ENCODE assay signal across 28 mouse cellular contexts in the genomic region with DNA sequence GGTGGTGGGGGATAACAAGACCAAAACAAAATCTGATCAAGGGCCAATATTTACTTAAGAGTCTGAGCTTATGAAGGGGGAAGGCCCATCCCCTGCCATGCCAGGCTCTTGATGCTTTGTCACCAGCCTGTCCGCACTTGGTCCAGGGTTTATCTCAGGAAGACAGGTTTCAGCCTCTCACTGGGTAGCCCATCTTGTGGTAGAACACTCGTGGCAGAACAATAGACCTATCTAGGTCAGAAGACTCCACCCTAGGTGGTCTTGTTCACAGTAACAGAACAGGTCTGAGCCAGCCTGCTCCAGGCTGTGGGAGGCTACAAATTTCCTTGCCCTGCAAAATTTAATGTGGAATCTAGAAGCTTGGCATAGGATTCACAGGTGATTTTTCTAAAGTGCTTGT. TPM values are rescaled to one million over a fixed set of nuclear protein-coding genes. Genes with fewer than 3 reads are reported as not detected.
DNase-seq lines count a peak whose midpoint lies in the region; ATAC-seq lines count a peak whose summit lies in the region.
"Had no signal": no experiment of that assay in that cellular context is flagged by ENCODE, and none has a peak within 500 bp of the region (broad histone marks: within the 10 kb centered on the region; RNA-seq: fewer than 3 reads in every experiment).

No protein-coding gene starts in this region.

- H3K27me3 ChIP-seq in liver, embryonic 11.5 days (replicated peaks; ENCODE audit: control insufficient read depth, insufficient read depth, low read length), result no peaks in the 10 kb centered on the region
- no peaks in the 10 kb centered on the region for H3K27me3 ChIP-seq in liver, embryonic 13.5 days
- H3K27me3 ChIP-seq: embryonic facial prominence, embryonic 12.5 days; heart, embryonic 12.5 days; hindbrain, embryonic 13.5 days; limb, embryonic 15.5 days; neural tube, embryonic 12.5 days had no signal

- no peak overlapping the region for H3K4me2 ChIP-seq in liver, embryonic 11.5 days
- H3K4me2 ChIP-seq in liver, embryonic 13.5 days, result no peak overlapping the region
- H3K4me2 ChIP-seq: embryonic facial prominence, embryonic 12.5 days; heart, embryonic 12.5 days; hindbrain, embryonic 13.5 days; limb, embryonic 15.5 days; midbrain, embryonic 11.5 days; neural tube, embryonic 12.5 days had no signal

- H3K4me1 ChIP-seq in liver, embryonic 11.5 days (replicated peaks; ENCODE audit: control insufficient read depth, insufficient read depth, low read length), result peaks cover 17% of the 10 kb centered on the region
- peaks cover 41% of the 10 kb centered on the region for H3K4me1 ChIP-seq in liver, embryonic 13.5 days (replicated peaks)

- no peak overlapping the region for H3K27ac ChIP-seq in liver, embryonic 11.5 days (ENCODE audit: low read depth, low read length)
- no peak overlapping the region for H3K27ac ChIP-seq in liver, embryonic 13.5 days
- H3K27ac ChIP-seq: embryonic facial prominence, embryonic 12.5 days; heart, adult 2 months; hindbrain, embryonic 13.5 days; limb, embryonic 10.5 days; limb, embryonic 15.5 days; neural tube, embryonic 12.5 days had no signal

- no peaks in the 10 kb centered on the region for H3K9me3 ChIP-seq in liver, embryonic 11.5 days (ENCODE audit: control insufficient read depth, low read length)
- H3K9me3 ChIP-seq in liver, embryonic 13.5 days (replicated peaks), result no peaks in the 10 kb centered on the region
- H3K9me3 ChIP-seq: embryonic facial prominence, embryonic 12.5 days; heart, embryonic 12.5 days; hindbrain, embryonic 13.5 days; limb, embryonic 10.5 days; limb, embryonic 15.5 days; neural tube, embryonic 12.5 days had no signal

- no peak overlapping the region for H3K9ac ChIP-seq in liver, embryonic 11.5 days (ENCODE audit: low read depth, low read length)
- peak overlapping the region; percentile 19; the same call in 1 of the 2 replicates for H3K9ac ChIP-seq in liver, embryonic 13.5 days
- H3K9ac ChIP-seq: embryonic facial prominence, embryonic 12.5 days; heart, embryonic 12.5 days; hindbrain, embryonic 13.5 days; limb, embryonic 15.5 days; neural tube, embryonic 12.5 days had no signal

- DNase-seq in cerebellum, adult 18-20 months, result peak; percentile 15 to 16
- no peak for DNase-seq in cerebellum, postnatal 10 days
- DNase-seq in liver, embryonic 11.5 days (ENCODE audit: low spot score), result no peak
- DNase-seq in liver (no peak), ES-CJ7 (ENCODE audit: low read depth, low spot score) (peak; percentile 84)
- no peak for DNase-seq in liver, embryonic 13.5 days
- DNase-seq in left cerebral cortex, adult 18-20 months (ENCODE audit: low spot score in 2 of 2), result no peak
- no peak for DNase-seq in lung, postnatal 36 days
- DNase-seq: adrenal gland, adult 8-10 months; gastrocnemius, postnatal 25 days; heart, adult 2 months; heart, postnatal 4 days; kidney, adult 9 months; kidney, postnatal 10 days; layer of hippocampus, postnatal 36 days; lung, adult 2 months; lung, postnatal 10 days; thymus, postnatal 14 days had no signal

- no peak overlapping the region for H3K4me3 ChIP-seq in liver, embryonic 11.5 days (ENCODE audit: low read depth, low read length)
- no peak overlapping the region for H3K4me3 ChIP-seq in liver, embryonic 13.5 days (replicated peaks)
- H3K4me3 ChIP-seq: embryonic facial prominence, embryonic 12.5 days; heart, adult 2 months; heart, embryonic 12.5 days; hindbrain, embryonic 13.5 days; limb, embryonic 10.5 days; limb, embryonic 15.5 days; neural tube, embryonic 12.5 days had no signal

- peaks cover 9% of the 10 kb centered on the region; the same call in 1 of the 2 replicates for H3K36me3 ChIP-seq in liver, embryonic 11.5 days (ENCODE audit: control insufficient read depth, insufficient read depth, low read length)
- peaks cover 21% of the 10 kb centered on the region for H3K36me3 ChIP-seq in liver, embryonic 13.5 days
- H3K36me3 ChIP-seq: embryonic facial prominence, embryonic 12.5 days had no signal

- peak; percentile 58 for ATAC-seq in liver, embryonic 11.5 days (replicated peaks; ENCODE audit: low FRiP score)
- ATAC-seq in liver, embryonic 13.5 days (ENCODE audit: low read depth), result no peak
- ATAC-seq: forebrain, embryonic 14.5 days; intestine, embryonic 16.5 days; midbrain, embryonic 16.5 days had no signal

- 39% methylated on average over 2 of the region's 2 CpGs for WGBS in liver, embryonic 11.5 days
- WGBS in liver, embryonic 13.5 days (ENCODE audit: insufficient replicate concordance), result 20% methylated on average over 2 of the region's 2 CpGs

RNA-seq across cellular contexts. Expression of a gene that starts 5.7 kb away (rescaled TPM):
- 222 and 247 TPM in 2 replicates for polyA plus RNA-seq in liver, embryonic 11.5 days (2014; fragmentation: Nextera tagmentation; extraction: Ambion mirVana)
- polyA plus RNA-seq in liver, embryonic 13.5 days (2015; fragmentation: Nextera tagmentation; extraction: Ambion mirVana), result 158 and 161 TPM in 2 replicates
- 100 to 1,000 TPM; 144 to 145 TPM for total RNA-seq in left cerebral cortex, adult 18-20 months (2021)

RNA-seq across cellular contexts. Expression of a gene that starts 10.0 kb away (rescaled TPM):
- polyA plus RNA-seq in liver, embryonic 11.5 days (2014; fragmentation: Nextera tagmentation; extraction: Ambion mirVana), result 110 and 111 TPM in 2 replicates
- polyA plus RNA-seq in liver, embryonic 13.5 days (2015; fragmentation: Nextera tagmentation; extraction: Ambion mirVana), result 78.1 and 86.8 TPM in 2 replicates
- total RNA-seq in left cerebral cortex, adult 18-20 months (2021), result 10 to 100 TPM; 30.9 to 34.0 TPM

Comparison
In these comparisons a context has a peak if more than half of its experiments do, and no peak if none do; other contexts are left out.
1. DNase-seq: peak in cerebellum, adult 18-20 months (2 of 2) and ES-CJ7 (single experiment); none in cerebellum, postnatal 10 days (0 of 2), liver, embryonic 11.5 days (single experiment), liver (single experiment), liver, embryonic 13.5 days (single experiment), left cerebral cortex, adult 18-20 months (0 of 2) and lung, postnatal 36 days (single experiment).